Mouse (Mus musculus) heart, adult 2 months (tissue): ENCODE results near the gene Alox12. TPM values are rescaled to one million over a fixed set of nuclear protein-coding genes. Genes with fewer than 3 reads are reported as not detected.

Source experiments
- DNase-seq, 2 experiments: peaks; one replicate each; pipeline ENCODE4 v3.0.0; 2021
- H3K27ac ChIP-seq: fragments of 200-600 bp; 2 replicates; pipeline ENCODE4 v1.8.1; 2022
- H3K27me3 ChIP-seq: fragments of 200-500 bp; 2 replicates; pipeline ENCODE4 v1.6.1; 2012; ENCODE audit warnings: mild to moderate bottlenecking, low read length, inconsistent platforms, mixed read lengths; ENCODE audit not compliant: control insufficient read depth, insufficient read depth
- H3K36me3 ChIP-seq: fragments of 200-500 bp; 2 replicates; pipeline ENCODE4 v1.6.1; 2012; ENCODE audit warnings: low read length, inconsistent platforms; ENCODE audit not compliant: control insufficient read depth, insufficient read depth
- H3K4me1 ChIP-seq: fragments of 200-500 bp; 2 replicates; pipeline ENCODE4 v1.6.1; 2011; ENCODE audit warnings: low read length; ENCODE audit not compliant: control insufficient read depth, insufficient read depth
- H3K4me3 ChIP-seq: fragments of 200-600 bp; 2 replicates; pipeline ENCODE4 v1.8.1; 2022
- H3K79me2 ChIP-seq: fragments of 200-500 bp; replicated peaks from 2 replicates; pipeline ENCODE4 v1.6.1; 2012; ENCODE audit warnings: mild to moderate bottlenecking, inconsistent platforms, low read length, moderate library complexity, mixed read lengths; ENCODE audit not compliant: control insufficient read depth, insufficient read depth
- H3K9ac ChIP-seq: fragments of 200-500 bp; 2 replicates; pipeline ENCODE4 v1.6.1; 2012; ENCODE audit warnings: low read depth, mild to moderate bottlenecking, control low read depth, inconsistent platforms, low read length, mixed read lengths
- CTCF ChIP-seq: fragments of 200-600 bp; IDR thresholded peaks from 2 replicates; pipeline ENCODE4 v1.8.1; 2022; ENCODE audit warnings: antibody characterized with exemption, mild to moderate bottlenecking, moderate library complexity
- EP300 ChIP-seq: fragments of 200-500 bp; IDR thresholded peaks from 2 replicates; pipeline ENCODE4 v1.6.1; 2011; ENCODE audit warnings: low read depth, low read length, control low read depth; ENCODE audit not compliant: insufficient read depth
- POLR2A ChIP-seq: fragments of 200-500 bp; IDR thresholded peaks from 2 replicates; pipeline ENCODE4 v1.6.1; 2011; ENCODE audit warnings: mild to moderate bottlenecking, low read depth, low read length, control low read depth; ENCODE audit not compliant: insufficient read depth
- WGBS: fragments of 180-500 bp; shearing (Covaris S2); methylation state at CpG from one replicate; pipeline ENCODE4 v1.1.7; 2018; 5-methylcytosine and 5-hydroxymethylcytosine counted together
- intact Hi-C: fragments of 180-260 bp; cut with DNase I; formaldehyde crosslinking; loops from one replicate; pipeline ENCODE4 v1.15.1; 2025
- polyA plus RNA-seq: library from polyadenylated mRNA; depleted of rRNA; stranded (reverse); fragments of >200 nt; gene quantifications from 2 replicates; pipeline ENCODE4 v1.2.3, GENCODE M21; 2012
- total RNA-seq, 2 experiments: library from RNA; stranded (reverse); gene quantifications; 2 replicates each; pipeline ENCODE4 v1.2.3; 2021

The Alox12 gene
- total and polyA plus RNA-seq, 3 experiments: 2.8 to 6.2 (median 6.0) TPM

DNA sequence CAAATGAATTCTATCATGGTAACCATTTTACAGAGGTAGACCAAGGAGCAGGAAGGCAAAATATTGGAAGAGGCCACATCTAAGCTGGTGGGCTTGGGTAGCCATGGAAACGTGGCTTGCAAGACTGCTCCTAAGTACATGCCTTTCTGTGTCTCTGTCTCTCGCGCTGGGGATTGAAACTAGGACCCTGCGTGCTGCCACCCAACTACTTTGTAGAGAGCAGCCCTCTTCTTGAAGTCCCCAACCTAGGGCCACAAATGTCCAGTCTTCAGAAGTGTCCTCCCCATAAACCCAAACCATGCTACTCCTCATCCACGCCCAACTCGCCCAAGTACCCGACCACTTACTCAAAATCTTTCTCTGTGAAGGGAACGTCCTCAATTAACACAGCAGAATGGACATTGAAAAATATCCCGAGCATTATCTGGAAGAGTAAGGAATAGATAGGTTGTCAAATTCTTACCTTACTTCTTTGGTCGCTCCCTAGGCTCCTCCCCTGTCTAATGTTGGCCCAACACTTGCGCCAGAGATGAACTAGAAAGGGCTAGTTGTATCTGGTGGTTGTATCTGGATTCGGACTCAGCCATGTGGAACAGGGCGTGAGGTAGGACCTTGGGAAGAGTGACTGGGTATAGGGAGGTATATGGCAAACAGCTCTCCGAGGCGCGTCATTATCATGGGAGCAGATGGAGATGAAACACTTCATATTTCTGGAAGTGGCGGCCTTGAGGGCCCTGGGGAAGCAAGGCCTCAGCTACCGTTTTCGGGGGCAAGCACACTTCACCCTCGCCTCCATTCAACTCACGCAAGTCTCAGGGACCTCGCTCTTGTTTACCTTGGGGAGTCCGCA is 16.3 kb downstream of the Alox12 start:
- peak overlapping the region; percentile 97 for H3K27ac ChIP-seq
- WGBS: 6% methylated on average over 23 of the region's 23 CpGs
- intact Hi-C loops: no loop called here

DNA sequence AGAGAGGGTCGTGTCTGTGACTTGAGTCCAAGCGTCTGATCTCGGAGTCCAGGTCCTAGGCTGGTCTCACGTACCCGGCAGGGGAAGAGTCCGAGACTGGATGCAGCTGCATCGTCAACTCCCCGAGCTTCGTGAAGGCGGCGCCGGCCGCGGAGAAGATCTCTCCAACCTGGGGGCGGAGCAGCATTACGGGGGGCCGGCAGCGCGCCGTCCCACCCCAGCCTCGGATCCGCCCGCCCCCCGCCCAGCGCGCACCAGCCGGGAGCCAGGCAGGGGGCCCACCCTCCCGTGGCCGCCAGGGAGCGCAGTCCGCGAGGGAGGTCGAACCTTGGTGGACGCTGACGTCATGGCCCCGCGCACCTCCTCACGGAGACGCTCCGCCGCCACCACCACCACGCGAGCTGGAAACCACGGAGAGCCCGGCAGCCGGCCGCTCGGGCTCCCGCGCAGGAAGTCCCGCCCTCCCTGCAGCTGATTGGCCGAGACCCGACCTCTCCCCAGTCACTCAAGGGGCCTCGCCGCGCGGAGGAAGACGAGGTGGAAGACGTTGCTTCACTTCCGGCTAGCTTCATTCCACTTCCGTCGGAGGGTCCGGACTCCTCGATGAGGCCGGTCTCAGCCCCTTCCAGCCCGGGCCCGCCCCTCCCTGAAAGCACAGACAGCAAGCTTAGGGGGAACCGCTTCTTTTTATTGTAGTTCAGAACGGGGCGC is 17.5 kb downstream of the Alox12 start, which contains the start of gene 0610010K14Rik:
0610010K14Rik (minus strand) TSS at position 458 of the 711 bp plus-strand sequence.
- H3K36me3 ChIP-seq: no peaks in the 10 kb centered on the region
- no peaks in the 10 kb centered on the region for H3K27me3 ChIP-seq
- H3K79me2 ChIP-seq: no peaks in the 10 kb centered on the region
- peak within 1 kb of the TSS; percentile 97 for H3K27ac ChIP-seq
- WGBS: under 1% methylated on average over 67 of the region's 70 CpGs
- peaks cover 5% of the 10 kb centered on the region for H3K4me1 ChIP-seq
- peak; percentile 99 for DNase-seq
- intact Hi-C loops: no loop called here
- H3K9ac ChIP-seq: peak within 1 kb of the TSS; percentile 90
- peak within 1 kb of the TSS; percentile 96 for H3K4me3 ChIP-seq
- TF ChIP-seq POLR2A (peak; percentile 96), CTCF (peak; percentile 81), EP300 (peak; percentile 76; the same call in 1 of the 2 replicates)

More for the DNA sequence above, 16.3 kb downstream of the Alox12 start:
- no peak for TF ChIP-seq CTCF
- TF ChIP-seq POLR2A: 0 out of 2 replicates have a peak, but pooled peaks have one; percentile 11
- peaks cover 5% of the 10 kb centered on the region for H3K4me1 ChIP-seq
- no peak for DNase-seq
- H3K4me3 ChIP-seq: peak overlapping the region; percentile 96
- no peaks in the 10 kb centered on the region for H3K36me3 ChIP-seq
- H3K27me3 ChIP-seq: no peaks in the 10 kb centered on the region
- H3K9ac ChIP-seq: peak overlapping the region; percentile 89
- H3K79me2 ChIP-seq: no peaks in the 10 kb centered on the region

DNA sequence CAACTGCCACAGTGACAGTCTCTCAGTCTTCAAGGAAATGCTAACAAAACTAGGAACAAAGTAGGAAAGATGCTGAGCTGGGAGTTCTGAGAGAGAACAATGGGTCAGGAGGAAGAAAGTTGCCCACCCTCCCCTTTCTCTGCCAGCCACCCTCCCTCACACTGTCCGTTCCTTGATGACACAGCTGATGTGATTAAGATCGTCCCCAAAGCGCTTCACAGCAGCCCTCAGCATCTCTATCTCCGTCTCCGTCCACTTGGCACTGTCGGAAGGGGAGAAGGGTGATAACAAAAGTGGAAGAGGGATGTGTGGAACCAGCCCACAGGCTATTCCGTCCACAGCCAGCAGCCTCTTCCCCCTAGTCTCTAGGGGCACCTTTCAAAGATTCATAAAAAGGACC is 18.4 kb downstream of the Alox12 start:
- peak in 1 of 2 experiments; percentile 54 for DNase-seq
- Histone ChIP-seq H3K4me3 (peak overlapping the region; percentile 96), H3K4me1 (peaks cover 5% of the 10 kb centered on the region), H3K36me3 (no peaks in the 10 kb centered on the region), H3K9ac (peak overlapping the region; percentile 19), H3K79me2 (no peaks in the 10 kb centered on the region), H3K27me3 (no peaks in the 10 kb centered on the region), H3K27ac (peak overlapping the region; percentile 97)
- WGBS: 17% methylated on average over 7 of the region's 7 CpGs
- intact Hi-C loops: no loop called here
- no peak for TF ChIP-seq EP300
- no peak for TF ChIP-seq CTCF
- TF ChIP-seq POLR2A: 0 out of 2 replicates have a peak, but pooled peaks have one; percentile 15

DNA sequence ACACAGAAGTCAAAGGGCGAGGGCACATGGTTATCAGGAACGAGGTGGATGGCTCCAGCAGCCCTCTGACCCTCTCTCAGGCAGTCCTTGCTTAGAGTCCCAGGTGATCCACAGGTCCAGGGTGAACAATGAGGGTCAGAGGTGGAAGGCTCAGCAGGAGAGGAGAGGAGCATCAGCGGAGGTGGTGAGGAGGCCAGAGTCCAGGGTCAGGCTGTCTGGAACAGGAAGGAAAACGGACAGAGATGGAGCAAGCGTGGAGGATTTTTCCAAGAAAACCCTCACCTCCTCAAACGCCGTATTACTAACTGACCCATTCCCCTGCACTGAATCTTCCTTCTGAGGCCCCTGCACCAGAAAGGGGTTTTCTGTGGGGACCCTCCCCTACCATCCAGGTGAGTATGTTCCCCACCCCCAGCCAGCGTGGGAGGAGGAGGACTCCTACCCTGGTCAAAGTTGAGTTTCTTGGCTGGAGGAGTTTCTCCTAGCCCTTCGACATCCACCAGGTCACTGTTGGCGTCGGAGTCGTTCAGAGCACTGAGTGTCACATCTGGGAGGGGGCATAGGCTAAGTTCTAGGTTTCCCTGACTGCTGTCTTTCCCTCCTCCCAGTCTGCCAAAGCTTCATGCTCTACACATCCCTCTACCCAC is 19.8 kb downstream of the Alox12 start:
- peaks cover 5% of the 10 kb centered on the region for H3K4me1 ChIP-seq
- no peaks in the 10 kb centered on the region for H3K79me2 ChIP-seq
- no peak overlapping the region for H3K9ac ChIP-seq
- no peak overlapping the region for H3K27ac ChIP-seq
- no peak for DNase-seq
- intact Hi-C loops: no loop called here
- TF ChIP-seq POLR2A (no peak), CTCF (no peak), EP300 (no peak)
- WGBS: 87% methylated on average over 12 of the region's 12 CpGs
- H3K27me3 ChIP-seq: no peaks in the 10 kb centered on the region
- no peak overlapping the region for H3K4me3 ChIP-seq
- no peaks in the 10 kb centered on the region for H3K36me3 ChIP-seq

DNA sequence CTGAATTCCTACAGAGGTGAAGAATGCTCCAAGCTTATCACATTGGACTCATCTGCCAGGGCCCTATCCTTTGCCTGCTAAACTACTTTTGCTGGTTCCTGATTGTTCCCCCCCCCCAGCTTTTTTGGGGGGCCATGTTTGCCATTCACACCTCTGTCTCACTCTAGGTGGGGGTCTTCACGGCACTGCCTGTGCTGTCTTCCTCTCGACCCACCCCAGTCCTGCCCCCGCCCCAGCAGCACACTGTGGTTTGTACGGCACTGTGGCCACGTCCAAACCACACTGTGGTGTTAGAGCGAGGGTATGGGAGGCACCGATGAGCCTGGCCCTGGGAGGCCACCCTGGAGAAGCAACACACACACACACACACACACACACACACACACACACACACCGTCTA is 20.7 kb downstream of the Alox12 start:
- intact Hi-C loops: no loop called here
- H3K27ac ChIP-seq: peak overlapping the region; percentile 94

More for the DNA sequence above, 20.7 kb downstream of the Alox12 start:
- no peaks in the 10 kb centered on the region for H3K36me3 ChIP-seq
- WGBS: 77% methylated on average over 8 of the region's 8 CpGs
- TF ChIP-seq CTCF (no peak), POLR2A (no peak), EP300 (no peak)
- H3K27me3 ChIP-seq: no peaks in the 10 kb centered on the region
- DNase-seq: no peak
- no peak overlapping the region for H3K4me3 ChIP-seq
- H3K9ac ChIP-seq: no peak overlapping the region
- no peaks in the 10 kb centered on the region for H3K79me2 ChIP-seq
- peaks cover 5% of the 10 kb centered on the region for H3K4me1 ChIP-seq
